Mouse (Mus musculus) spleen, adult 18-20 months (tissue): ENCODE data around the gene Sh3bgrl2.
A peak's percentile ranks its signal among the peaks of the same experiment; 100 is the strongest.
"Not testable (repeated sequence)": the region's sequence is repeated elsewhere in the genome, so short reads cannot be mapped to it uniquely, and the experiment has no call there.

Source experiments
- DNase-seq, 2 experiments: peaks; one replicate each; pipeline ENCODE4 v3.0.0; 2022; ENCODE audit warnings: mixed read lengths in 2 of 2

Sh3bgrl2 gene

DNA sequence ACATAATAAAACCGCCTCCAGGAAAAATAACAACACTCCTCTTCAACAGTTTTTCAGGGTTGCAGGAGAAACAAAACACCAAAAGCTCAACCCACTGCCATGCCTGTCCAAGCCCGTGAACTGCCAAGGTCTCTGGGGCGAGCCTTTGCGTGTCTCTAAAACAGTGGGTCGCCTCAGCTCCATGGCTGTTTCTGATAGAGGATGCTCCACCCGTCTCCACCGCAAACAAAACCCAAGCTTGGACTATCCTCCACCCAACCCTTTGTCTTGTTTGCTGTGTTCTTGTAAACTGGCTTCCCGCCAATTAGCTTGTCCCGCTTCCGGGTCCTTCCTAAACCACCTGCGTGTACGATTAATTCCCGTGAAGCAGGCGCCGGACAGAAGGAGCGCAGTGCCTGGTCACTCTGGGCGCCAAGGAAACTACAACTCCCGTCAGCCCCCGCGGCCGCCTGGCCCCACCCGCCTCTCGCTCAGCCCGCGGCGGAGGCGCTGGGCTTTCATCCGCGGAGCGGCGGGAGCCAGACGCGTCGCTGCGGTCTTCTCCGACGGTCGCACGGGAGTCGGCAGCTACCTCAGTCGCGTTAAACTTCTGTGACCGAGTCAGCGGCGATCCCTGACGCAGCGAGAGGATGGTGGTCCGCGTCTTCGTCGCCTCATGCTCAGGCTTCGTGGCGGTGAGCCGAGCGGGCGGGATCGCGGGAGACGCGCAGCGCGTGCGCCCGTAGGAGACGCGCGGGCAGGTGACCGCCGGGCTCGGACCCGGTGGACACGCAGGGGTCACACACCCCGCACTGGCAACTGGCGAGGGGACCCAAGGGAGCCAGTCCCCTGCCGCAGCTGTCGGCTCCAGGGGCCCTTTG is at the start of gene Sh3bgrl2:
Sh3bgrl2 (plus strand) TSS at position 498 of the 860 bp plus-strand sequence.
- DNase-seq, result peak; percentile 47 to 68

- not testable (repeated sequence) for DNase-seq
These were observed 29.0 kb upstream of the Sh3bgrl2 start for GRCm38 (mm10) chr9:83519081-83519480.

GRCm38 (mm10) chr9:83519510-83520155 is 28.5 kb upstream of the Sh3bgrl2 start:
- DNase-seq, result no peak

DNA sequence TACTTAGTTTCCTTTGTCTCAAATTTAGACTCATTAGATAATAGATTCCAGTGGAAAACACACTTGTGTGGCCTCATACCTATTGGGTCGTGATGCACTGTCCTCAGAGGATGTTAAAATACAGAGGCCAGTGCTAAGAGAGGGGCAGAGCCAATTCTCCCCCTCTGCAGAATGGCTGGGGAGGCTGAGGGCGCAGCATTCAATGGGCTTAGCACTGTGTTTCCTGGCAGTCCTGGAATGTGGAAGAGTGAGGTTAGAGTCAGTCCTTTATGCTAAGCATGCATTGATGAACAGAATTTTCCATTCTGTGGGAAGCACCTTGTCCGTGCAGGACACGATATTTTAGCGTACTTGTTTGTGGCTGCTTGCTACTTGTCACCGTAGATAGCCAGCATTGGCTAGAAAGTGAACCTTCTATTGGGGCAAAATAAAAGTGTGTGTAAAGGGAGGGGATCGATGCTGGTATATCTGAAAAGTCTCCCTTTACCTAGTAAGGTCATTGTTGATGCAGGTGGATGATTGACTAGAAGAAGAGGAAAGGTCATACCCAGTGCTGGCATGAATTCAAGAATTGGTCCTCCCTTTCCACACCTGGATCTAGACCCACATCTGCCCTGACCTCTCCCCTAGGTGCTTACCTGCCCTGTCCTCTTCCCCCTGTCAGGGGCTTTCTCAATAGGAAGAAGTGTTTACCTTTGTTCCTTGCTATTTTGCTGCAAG is 20.6 kb upstream of the Sh3bgrl2 start:
- no peak for DNase-seq

- no peak for DNase-seq
These were observed 14.9 kb upstream of the Sh3bgrl2 start for GRCm38 (mm10) chr9:83533044-83533769.

- DNase-seq, result no peak
These were observed 11.2 kb upstream of the Sh3bgrl2 start for GRCm38 (mm10) chr9:83536959-83537358.

DNA sequence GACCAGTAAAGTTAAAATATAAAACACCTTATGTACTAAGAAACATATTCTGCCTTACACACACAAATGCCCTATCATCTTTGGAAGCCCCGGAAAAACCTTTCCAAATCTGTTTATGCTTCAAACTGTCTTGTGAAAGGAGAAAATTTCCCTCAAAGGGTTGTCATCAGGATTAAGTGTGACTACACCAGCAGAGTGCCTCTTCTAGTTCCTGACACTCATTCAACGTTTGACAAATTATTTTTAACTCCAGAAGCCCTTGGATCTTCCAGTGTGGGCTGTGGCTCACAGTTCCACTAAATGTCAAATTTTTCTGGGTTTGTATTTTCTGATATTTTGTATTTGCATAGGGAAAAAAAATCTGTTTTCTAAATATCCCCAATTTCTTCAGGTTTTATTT is 10.6 kb upstream of the Sh3bgrl2 start:
- DNase-seq, result no peak

DNA sequence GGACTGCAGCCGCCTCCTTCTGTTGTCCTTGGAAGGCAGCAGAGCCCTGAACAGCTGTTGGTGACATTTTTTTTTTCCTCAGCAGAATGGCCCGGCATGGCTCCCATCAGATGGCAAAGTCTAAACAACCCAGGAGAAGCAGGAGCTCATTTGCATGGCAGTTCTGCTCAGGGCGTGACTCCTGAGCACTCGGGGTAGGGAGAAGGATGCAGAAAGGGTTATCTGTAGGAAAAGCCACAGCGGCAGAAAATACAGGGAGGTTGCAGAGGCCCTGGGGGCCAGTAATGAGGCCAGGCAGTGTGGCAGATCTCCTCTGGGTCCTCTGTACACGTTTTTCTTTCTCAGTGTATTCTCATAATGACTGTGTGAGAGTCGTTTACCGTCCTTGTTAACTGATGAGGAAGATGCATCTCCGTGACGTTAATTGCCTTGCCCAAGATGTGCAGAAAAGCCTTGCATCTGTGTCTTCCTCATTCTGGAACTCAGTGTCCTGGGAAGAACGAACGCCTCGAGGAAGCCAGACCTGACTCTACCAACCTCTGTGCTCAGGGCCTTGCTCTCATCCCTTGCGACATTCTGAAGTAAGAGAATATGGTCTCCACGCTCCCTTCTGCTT is 10.1 kb upstream of the Sh3bgrl2 start:
- DNase-seq, result no peak

GRCm38 (mm10) chr9:83539809-83540491 is 8.2 kb upstream of the Sh3bgrl2 start:
- DNase-seq, result no peak

- DNase-seq, result no peak
These were observed 7.7 kb upstream of the Sh3bgrl2 start for GRCm38 (mm10) chr9:83540492-83540857.

- no peak for DNase-seq
These were observed 7.2 kb upstream of the Sh3bgrl2 start for GRCm38 (mm10) chr9:83540975-83541374.

- DNase-seq, result no peak
These were observed 2.9 kb upstream of the Sh3bgrl2 start for GRCm38 (mm10) chr9:83545240-83545639.

DNA sequence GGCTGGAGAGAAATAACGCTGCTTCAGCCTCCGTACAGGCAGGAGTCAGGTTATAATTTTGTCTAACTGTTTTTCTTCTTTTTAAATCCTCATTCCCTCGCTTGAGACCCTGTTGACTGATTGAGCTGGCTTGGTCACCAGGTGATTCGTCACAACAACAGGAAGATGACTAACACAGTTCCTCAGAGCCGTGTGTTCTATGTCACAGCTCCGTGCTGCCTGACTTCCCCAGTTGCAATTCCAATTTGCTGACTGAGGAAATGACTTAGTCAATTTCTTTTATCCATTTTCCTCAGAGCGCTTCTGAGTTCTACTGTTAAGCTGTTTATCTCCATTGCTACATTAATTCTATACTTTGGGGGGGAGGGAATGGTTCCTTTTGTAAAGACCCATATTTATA is 1.8 kb upstream of the Sh3bgrl2 start:
- no peak for DNase-seq

DNA sequence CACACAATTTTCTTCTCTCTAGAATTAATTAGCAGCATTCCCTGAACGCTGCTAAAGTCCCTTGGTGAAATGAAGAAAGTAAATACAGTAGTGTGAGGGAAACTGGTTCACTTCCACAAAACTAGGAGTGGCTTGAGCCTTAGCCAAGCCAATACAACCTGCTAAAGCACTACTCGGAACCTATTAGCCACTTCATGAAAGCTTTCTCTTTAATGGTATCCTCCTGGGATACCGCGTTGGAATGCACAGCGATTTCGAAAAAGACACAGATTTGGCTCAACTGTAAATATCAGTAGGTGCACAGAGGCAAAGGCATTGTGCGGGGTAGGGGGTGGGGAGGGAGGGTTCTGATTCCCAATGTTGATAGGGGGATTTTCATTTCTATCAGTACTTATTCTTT is 898 bp upstream of the Sh3bgrl2 start:
- DNase-seq, result no peak

DNA sequence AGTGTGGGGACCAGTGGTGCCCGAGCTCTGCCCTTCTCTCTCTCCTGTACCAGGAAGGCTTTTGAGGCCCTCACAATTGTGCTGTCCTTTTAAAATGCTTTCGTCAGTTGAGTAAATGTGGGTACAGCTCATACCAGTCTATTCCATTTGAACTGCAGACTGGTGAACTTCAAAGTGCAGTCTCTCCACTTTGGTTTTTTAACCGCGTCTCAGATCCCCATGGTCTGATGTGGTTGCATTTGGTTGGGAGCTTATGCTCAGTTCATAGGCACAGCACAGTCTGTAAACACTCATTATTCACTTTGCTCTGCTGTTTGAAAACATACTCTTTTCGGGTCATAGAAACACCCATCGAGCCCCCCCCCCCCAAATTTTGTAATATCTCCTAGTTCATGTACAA is 1.7 kb downstream of the Sh3bgrl2 start:
- no peak for DNase-seq

DNA sequence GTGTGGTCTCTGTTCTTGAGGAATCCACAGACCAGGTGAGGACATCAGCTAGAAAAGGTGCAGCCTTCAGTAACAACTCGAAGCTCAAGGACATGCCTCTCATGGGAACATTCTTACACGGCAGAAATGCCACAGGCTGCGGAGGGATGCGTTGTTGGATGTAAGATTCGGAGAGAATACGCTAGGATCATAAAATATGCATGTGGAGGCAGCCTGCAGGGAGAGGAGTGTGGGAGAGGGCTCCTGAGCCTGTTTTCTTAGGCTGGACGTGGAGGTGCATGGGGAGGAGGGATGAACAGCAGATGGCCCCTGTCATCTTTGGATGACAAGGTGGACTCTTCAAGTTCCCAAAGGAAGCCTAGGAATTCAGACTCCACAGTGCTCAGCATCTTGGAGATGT is 3.0 kb downstream of the Sh3bgrl2 start:
- no peak for DNase-seq

- DNase-seq, result no peak
These were observed 3.5 kb downstream of the Sh3bgrl2 start for GRCm38 (mm10) chr9:83551632-83552031.

DNA sequence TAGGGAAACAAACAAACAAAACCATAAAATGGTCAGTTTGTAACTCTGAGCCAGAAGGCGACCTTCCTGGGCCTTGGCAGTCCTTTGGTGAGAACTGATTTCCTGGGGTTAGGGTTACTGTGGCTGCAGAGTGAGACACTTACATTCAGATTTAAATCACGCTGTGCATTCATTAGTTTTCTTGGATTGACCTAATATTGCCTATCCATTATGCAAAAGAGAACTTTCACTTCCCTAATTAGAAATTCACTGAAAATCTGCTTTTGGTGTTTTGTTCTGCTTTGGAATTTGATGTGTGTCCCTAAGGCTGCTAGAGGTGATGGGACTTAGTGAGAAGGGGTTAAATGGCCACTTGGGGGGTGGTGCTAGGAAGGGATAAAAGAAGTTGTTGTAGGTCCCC is 7.5 kb downstream of the Sh3bgrl2 start:
- no peak for DNase-seq

DNA sequence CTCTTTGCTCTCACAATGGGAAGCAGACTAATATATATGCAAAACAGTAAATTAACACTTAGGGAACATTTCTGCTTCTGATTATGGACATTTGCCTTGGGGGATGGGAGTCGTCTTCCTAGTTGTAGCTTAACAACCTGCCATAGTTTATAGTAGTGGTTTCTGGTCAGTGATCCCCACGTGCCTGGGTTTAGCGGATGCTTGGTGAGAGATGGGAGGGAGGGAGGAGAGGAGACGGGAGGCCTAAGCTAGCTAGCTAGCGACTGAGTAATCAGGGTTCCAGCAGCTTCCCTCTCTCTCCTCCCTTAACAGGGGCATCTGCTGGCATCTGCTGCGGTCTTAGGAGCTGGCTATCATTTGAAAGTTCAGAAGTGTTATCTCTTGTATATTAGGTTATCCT is 8.1 kb downstream of the Sh3bgrl2 start:
- no peak for DNase-seq

DNA sequence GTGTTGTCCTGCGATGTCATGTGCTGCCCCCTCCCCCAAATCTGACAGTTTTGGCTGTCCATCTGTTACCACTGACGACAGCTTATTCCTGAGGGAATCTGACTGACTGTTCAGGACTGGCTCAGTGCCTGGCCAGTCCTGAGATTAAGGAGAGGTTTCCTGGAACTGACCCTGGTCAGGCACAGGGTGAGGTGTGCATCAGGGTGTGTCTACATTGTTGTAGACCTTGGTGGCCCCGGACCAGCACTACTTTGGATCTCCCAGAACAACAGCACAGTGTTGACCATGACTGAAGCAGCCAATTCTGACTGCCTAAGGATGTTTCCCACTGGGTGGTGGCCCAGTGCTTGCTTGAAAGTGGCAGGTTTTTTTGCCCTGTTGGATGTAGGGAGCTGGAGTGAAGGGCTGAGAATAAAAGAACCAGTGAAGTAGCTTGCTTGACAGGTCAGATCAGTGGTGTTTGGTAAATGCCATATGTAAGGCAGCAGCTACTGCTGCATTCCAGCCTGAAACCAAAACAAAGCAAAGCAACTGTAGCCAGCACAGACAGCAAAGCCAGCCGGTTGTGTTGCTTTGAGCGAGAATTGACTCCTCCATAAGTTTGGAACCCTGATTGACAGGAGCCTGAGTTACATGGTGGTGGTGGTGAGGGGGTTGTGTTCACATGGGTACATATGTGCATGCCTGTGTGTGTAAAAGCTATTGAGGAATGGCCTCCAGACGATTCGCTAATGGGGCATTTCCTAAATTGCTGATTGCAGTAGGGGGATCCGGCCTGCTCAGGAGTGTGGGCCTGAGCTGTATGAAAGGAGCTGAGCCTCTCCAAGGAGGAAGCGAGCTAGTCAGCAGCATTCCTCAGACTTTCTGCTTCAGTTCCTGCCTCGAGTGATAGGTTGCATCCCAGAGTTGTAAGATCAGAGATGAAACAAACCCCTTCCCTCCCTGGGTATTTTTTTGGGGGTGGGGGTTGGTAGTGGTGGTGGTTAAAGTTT is 8.9 kb downstream of the Sh3bgrl2 start:
- no peak for DNase-seq

GRCm38 (mm10) chr9:83560670-83561069 is 12.5 kb downstream of the Sh3bgrl2 start:
- DNase-seq, result no peak
